Mouse (Mus musculus) kidney, postnatal 36 days (tissue): Measurements from ENCODE around the gene Clcc1.
A peak's percentile ranks its signal among the peaks of the same experiment; 100 is the strongest.

ENCODE experiments used
- DNase-seq, 2 experiments: peaks; one replicate each; pipeline ENCODE4 v3.0.0; 2021 to 2022; ENCODE audit warnings: mixed read lengths in 2 of 2

Gene Clcc1

GRCm38 (mm10) chr3:108702789-108703188 lies 49.1 kb downstream of the Clcc1 start:
- DNase-seq, result no peak

GRCm38 (mm10) chr3:108711296-108711695 lies 57.6 kb downstream of the Clcc1 start:
- no peak for DNase-seq

- DNase-seq, result peak; percentile 8 to 23
These were observed 59.5 kb downstream of the Clcc1 start for GRCm38 (mm10) chr3:108713065-108713675.

- peak; percentile 69 to 85 for DNase-seq
These were observed 61.1 kb downstream of the Clcc1 start for GRCm38 (mm10) chr3:108714837-108715236.

GRCm38 (mm10) chr3:108717896-108718502 lies 64.3 kb downstream of the Clcc1 start:
- no peak for DNase-seq

- no peak for DNase-seq
These were observed 65.6 kb downstream of the Clcc1 start for GRCm38 (mm10) chr3:108719357-108719756.

GRCm38 (mm10) chr3:108719761-108720160 lies 66.0 kb downstream of the Clcc1 start:
- DNase-seq, result no peak

- peak; percentile 35 to 61 for DNase-seq
These were observed 67.6 kb downstream of the Clcc1 start for GRCm38 (mm10) chr3:108721076-108721991.

GRCm38 (mm10) chr3:108722036-108722872 lies 68.5 kb downstream of the Clcc1 start, which contains the start of gene Gpsm2:
Gpsm2 (minus strand) TSS chr3:108722309.
- peak; percentile 95 to 98 for DNase-seq

GRCm38 (mm10) chr3:108726413-108726812 lies 72.7 kb downstream of the Clcc1 start:
- no peak for DNase-seq

GRCm38 (mm10) chr3:108727344-108727743 lies 73.6 kb downstream of the Clcc1 start:
- DNase-seq, result no peak

- no peak for DNase-seq
These were observed 74.1 kb downstream of the Clcc1 start for GRCm38 (mm10) chr3:108727776-108728175.
